22 mouse cellular contexts compared by ENCODE assay signal in the genomic region with DNA sequence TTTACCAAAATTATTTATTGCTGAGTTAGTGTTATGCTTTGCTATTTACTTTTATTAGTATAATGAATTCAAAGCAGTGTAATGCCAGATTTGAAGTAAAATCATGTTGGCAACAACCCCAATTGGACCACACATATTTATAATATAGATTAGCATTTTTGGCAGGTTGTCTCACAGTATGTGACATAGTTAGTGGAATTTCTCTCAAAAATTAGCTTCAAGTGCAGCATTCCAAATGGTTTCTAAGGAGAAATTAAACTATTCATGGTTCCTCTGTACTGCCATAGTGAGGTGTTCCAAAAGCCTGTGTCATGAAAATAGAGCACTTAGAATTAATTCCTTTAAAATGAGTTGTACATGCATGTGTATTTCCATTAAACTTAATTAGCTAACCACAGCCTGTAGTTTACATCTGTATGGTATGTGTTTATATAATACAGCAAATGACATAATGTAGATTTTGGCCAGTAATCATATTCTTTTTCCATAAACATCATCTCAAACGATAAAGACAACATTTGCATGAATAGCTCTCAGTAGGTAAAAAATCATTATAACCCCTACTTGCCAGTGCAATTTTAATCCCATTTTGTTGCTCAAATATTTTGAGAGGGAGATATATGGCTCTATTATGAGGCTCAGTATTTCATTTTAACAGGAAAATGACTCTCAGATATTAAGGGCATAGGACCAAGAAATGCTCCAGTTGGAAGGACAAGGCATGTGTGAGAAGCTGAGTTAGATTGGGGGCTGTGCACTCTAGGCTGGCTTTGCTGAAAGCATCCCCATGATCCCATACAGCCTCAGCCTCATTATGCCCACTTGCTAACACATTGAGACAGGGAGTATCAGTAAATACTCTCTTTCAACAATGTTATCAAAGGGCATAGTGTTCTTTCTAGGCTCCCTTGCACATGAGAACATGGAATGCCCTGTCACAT.
DNase-seq lines count a peak whose midpoint lies in the region; ATAC-seq and TF ChIP-seq lines count a peak whose summit lies in the region.
"Had no signal": no experiment of that assay in that cellular context is flagged by ENCODE, and none has a peak within 500 bp of the region (broad histone marks: within the 10 kb centered on the region; RNA-seq: fewer than 3 reads in every experiment).

No protein-coding gene starts in this region.

- H3K9me3 ChIP-seq in forebrain, embryonic 14.5 days (replicated peaks; ENCODE audit: control insufficient read depth, low read length): no peaks in the 10 kb centered on the region
- no peaks in the 10 kb centered on the region for H3K9me3 ChIP-seq in forebrain, embryonic 11.5 days (ENCODE audit: control insufficient read depth, low read length)
- no peaks in the 10 kb centered on the region for H3K9me3 ChIP-seq in limb, embryonic 13.5 days
- no peaks in the 10 kb centered on the region for H3K9me3 ChIP-seq in limb, embryonic 10.5 days (replicated peaks)
- no peaks in the 10 kb centered on the region for H3K9me3 ChIP-seq in limb, embryonic 14.5 days (ENCODE audit: control insufficient read depth, low read length)
- H3K9me3 ChIP-seq: heart, embryonic 10.5 days; hindbrain, embryonic 13.5 days; intestine, embryonic 15.5 days; liver, embryonic 13.5 days; lung, embryonic 15.5 days; megakaryocyte, embryonic 14.5 days; midbrain, embryonic 13.5 days; neural tube, embryonic 13.5 days had no signal

- no peaks in the 10 kb centered on the region for H3K27me3 ChIP-seq in forebrain, embryonic 14.5 days (replicated peaks; ENCODE audit: control insufficient read depth, insufficient read depth, low read length)
- no peaks in the 10 kb centered on the region for H3K27me3 ChIP-seq in forebrain, embryonic 11.5 days (ENCODE audit: control insufficient read depth, insufficient read depth, low read length)
- no peaks in the 10 kb centered on the region for H3K27me3 ChIP-seq in limb, embryonic 13.5 days
- no peaks in the 10 kb centered on the region for H3K27me3 ChIP-seq in limb, embryonic 10.5 days (ENCODE audit: low read depth, poor library complexity, severe bottlenecking)
- H3K27me3 ChIP-seq in limb, embryonic 14.5 days (ENCODE audit: control insufficient read depth, insufficient read depth, low read length): no peaks in the 10 kb centered on the region
- H3K27me3 ChIP-seq: hindbrain, embryonic 13.5 days; intestine, embryonic 15.5 days; liver, embryonic 13.5 days; lung, embryonic 15.5 days; megakaryocyte, embryonic 14.5 days; midbrain, embryonic 13.5 days; neural tube, embryonic 13.5 days had no signal

- TF ChIP-seq POLR2A in limb, embryonic 14.5 days (IDR thresholded peaks at IDR 0.05; ENCODE audit: borderline replicate concordance, extremely low read depth, insufficient read depth, insufficient read length): no peak

- H3K9ac ChIP-seq in forebrain, embryonic 14.5 days (ENCODE audit: low read length): no peak overlapping the region
- no peak overlapping the region for H3K9ac ChIP-seq in forebrain, embryonic 11.5 days (ENCODE audit: low read length)
- H3K9ac ChIP-seq in limb, embryonic 13.5 days: no peak overlapping the region
- H3K9ac ChIP-seq in limb, embryonic 14.5 days (ENCODE audit: low read depth, low read length, severe bottlenecking): no peak overlapping the region
- H3K9ac ChIP-seq: hindbrain, embryonic 13.5 days; intestine, embryonic 15.5 days; liver, embryonic 13.5 days; lung, embryonic 15.5 days; midbrain, embryonic 13.5 days; neural tube, embryonic 13.5 days had no signal

- DNase-seq in forebrain, embryonic 14.5 days (ENCODE audit: low spot score): peak; percentile 77
- DNase-seq in forebrain, embryonic 11.5 days (ENCODE audit: low spot score): no peak
- DNase-seq in limb, embryonic 10.5 days (ENCODE audit: low spot score): no peak
- DNase-seq in brain, adult 2 months (ENCODE audit: low read depth, low spot score): peak; percentile 5
- DNase-seq in limb, embryonic 14.5 days (ENCODE audit: low spot score): peak; percentile 60
- no peak for DNase-seq in heart, postnatal 4 days
- DNase-seq: adrenal gland, postnatal 25 days; cerebellum, adult 11 months; cerebellum, adult 9-11 months; kidney, adult 8-10 months; kidney, postnatal 10 days; liver, embryonic 13.5 days; lung, postnatal 36 days; thymus, postnatal 14 days had no signal

- H3K4me1 ChIP-seq in forebrain, embryonic 14.5 days (ENCODE audit: control insufficient read depth, insufficient read depth, low read length): no peaks in the 10 kb centered on the region
- no peaks in the 10 kb centered on the region for H3K4me1 ChIP-seq in forebrain, embryonic 11.5 days (replicated peaks; ENCODE audit: control insufficient read depth, insufficient read depth, low read length)
- peaks cover 4% of the 10 kb centered on the region; the same call in 1 of the 2 replicates for H3K4me1 ChIP-seq in limb, embryonic 13.5 days
- no peaks in the 10 kb centered on the region for H3K4me1 ChIP-seq in limb, embryonic 10.5 days
- no peaks in the 10 kb centered on the region for H3K4me1 ChIP-seq in limb, embryonic 14.5 days (ENCODE audit: control insufficient read depth, insufficient read depth, low read length)
- H3K4me1 ChIP-seq: heart, embryonic 10.5 days; hindbrain, embryonic 13.5 days; intestine, embryonic 15.5 days; liver, embryonic 13.5 days; lung, embryonic 15.5 days; megakaryocyte, embryonic 14.5 days; midbrain, embryonic 13.5 days had no signal

- peak; percentile 86; the same call in 1 of the 2 replicates for ATAC-seq in forebrain, embryonic 14.5 days
- ATAC-seq in forebrain, embryonic 11.5 days (replicated peaks; ENCODE audit: low FRiP score): no peak
- ATAC-seq in limb, embryonic 13.5 days (ENCODE audit: low FRiP score, low read depth): peak; percentile 88
- ATAC-seq in limb, embryonic 14.5 days (ENCODE audit: low FRiP score, low read depth): peak; percentile 78
- ATAC-seq: intestine, embryonic 15.5 days; midbrain, embryonic 13.5 days had no signal

- no peak overlapping the region for H3K4me2 ChIP-seq in forebrain, embryonic 14.5 days (ENCODE audit: low read length)
- no peak overlapping the region for H3K4me2 ChIP-seq in forebrain, embryonic 11.5 days (ENCODE audit: low read depth, low read length, severe bottlenecking)
- no peak overlapping the region for H3K4me2 ChIP-seq in limb, embryonic 13.5 days (replicated peaks)
- H3K4me2 ChIP-seq in limb, embryonic 14.5 days (replicated peaks; ENCODE audit: low read depth, low read length, severe bottlenecking): no peak overlapping the region
- H3K4me2 ChIP-seq: hindbrain, embryonic 13.5 days; intestine, embryonic 15.5 days; liver, embryonic 13.5 days; lung, embryonic 15.5 days; midbrain, embryonic 13.5 days; neural tube, embryonic 13.5 days had no signal

- no peak overlapping the region for H3K27ac ChIP-seq in forebrain, embryonic 14.5 days (ENCODE audit: low read depth, low read length)
- H3K27ac ChIP-seq in forebrain, embryonic 11.5 days (ENCODE audit: low read depth, low read length): no peak overlapping the region
- H3K27ac ChIP-seq in limb, embryonic 13.5 days: peak overlapping the region; percentile 12; the same call in 1 of the 2 replicates
- no peak overlapping the region for H3K27ac ChIP-seq in limb, embryonic 10.5 days
- no peak overlapping the region for H3K27ac ChIP-seq in limb, embryonic 14.5 days (replicated peaks; ENCODE audit: low read depth, low read length)
- H3K27ac ChIP-seq: heart, embryonic 10.5 days; hindbrain, embryonic 13.5 days; intestine, embryonic 15.5 days; liver, embryonic 13.5 days; lung, embryonic 15.5 days; midbrain, embryonic 13.5 days; neural tube, embryonic 13.5 days had no signal

- no peak overlapping the region for H3K4me3 ChIP-seq in forebrain, embryonic 14.5 days (ENCODE audit: low read depth, low read length)
- no peak overlapping the region for H3K4me3 ChIP-seq in forebrain, embryonic 11.5 days (ENCODE audit: low read depth, low read length)
- no peak overlapping the region for H3K4me3 ChIP-seq in limb, embryonic 13.5 days
- no peak overlapping the region for H3K4me3 ChIP-seq in limb, embryonic 10.5 days
- no peak overlapping the region for H3K4me3 ChIP-seq in limb, embryonic 14.5 days (replicated peaks; ENCODE audit: low read length)
- H3K4me3 ChIP-seq: heart, embryonic 10.5 days; hindbrain, embryonic 13.5 days; intestine, embryonic 15.5 days; liver, embryonic 13.5 days; lung, embryonic 15.5 days; megakaryocyte, embryonic 14.5 days; midbrain, embryonic 13.5 days; neural tube, embryonic 13.5 days had no signal

- H3K36me3 ChIP-seq in forebrain, embryonic 14.5 days (ENCODE audit: control insufficient read depth, insufficient read depth, low read length): no peaks in the 10 kb centered on the region
- H3K36me3 ChIP-seq in forebrain, embryonic 11.5 days (ENCODE audit: control insufficient read depth, insufficient read depth, low read length): no peaks in the 10 kb centered on the region
- no peaks in the 10 kb centered on the region for H3K36me3 ChIP-seq in limb, embryonic 13.5 days
- no peaks in the 10 kb centered on the region for H3K36me3 ChIP-seq in limb, embryonic 10.5 days
- H3K36me3 ChIP-seq in limb, embryonic 14.5 days (ENCODE audit: control insufficient read depth, insufficient read depth, low read length): no peaks in the 10 kb centered on the region
- H3K36me3 ChIP-seq: heart, embryonic 10.5 days; hindbrain, embryonic 13.5 days; intestine, embryonic 15.5 days; liver, embryonic 13.5 days; lung, embryonic 15.5 days; midbrain, embryonic 13.5 days; neural tube, embryonic 13.5 days had no signal

- 56% methylated on average over 1 of the region's 1 CpGs for whole genome bisulfite sequencing in forebrain, embryonic 14.5 days
- 87% methylated on average over 1 of the region's 1 CpGs for WGBS in forebrain, embryonic 11.5 days
- WGBS in limb, embryonic 13.5 days: 72% methylated on average over 1 of the region's 1 CpGs
- 91% methylated on average over 1 of the region's 1 CpGs for WGBS in limb, embryonic 10.5 days
- WGBS in limb, embryonic 14.5 days: 52% methylated on average over 1 of the region's 1 CpGs

Comparison
In these comparisons a context has a peak if more than half of its experiments do, and no peak if none do; other contexts are left out.
1. DNase-seq: peak in forebrain, embryonic 14.5 days (single experiment), brain, adult 2 months (single experiment) and limb, embryonic 14.5 days (single experiment); none in forebrain, embryonic 11.5 days (single experiment), limb, embryonic 10.5 days (single experiment) and heart, postnatal 4 days (single experiment).